Mouse (Mus musculus): Measurements from ENCODE around the gene Neurl1a.
A peak's percentile ranks its signal among the peaks of the same experiment; 100 is the strongest.

Neurl1a gene

GRCm38 (mm10) chr19:47282688-47283215 is 104.1 kb downstream of the Neurl1a start:
- no peak for DNase-seq (ENCODE audit: low read depth, low spot score)

GRCm38 (mm10) chr19:47285581-47285980 is 107.0 kb downstream of the Neurl1a start:
- peak; percentile 33 for DNase-seq (ENCODE audit: low read depth, low spot score)

DNA sequence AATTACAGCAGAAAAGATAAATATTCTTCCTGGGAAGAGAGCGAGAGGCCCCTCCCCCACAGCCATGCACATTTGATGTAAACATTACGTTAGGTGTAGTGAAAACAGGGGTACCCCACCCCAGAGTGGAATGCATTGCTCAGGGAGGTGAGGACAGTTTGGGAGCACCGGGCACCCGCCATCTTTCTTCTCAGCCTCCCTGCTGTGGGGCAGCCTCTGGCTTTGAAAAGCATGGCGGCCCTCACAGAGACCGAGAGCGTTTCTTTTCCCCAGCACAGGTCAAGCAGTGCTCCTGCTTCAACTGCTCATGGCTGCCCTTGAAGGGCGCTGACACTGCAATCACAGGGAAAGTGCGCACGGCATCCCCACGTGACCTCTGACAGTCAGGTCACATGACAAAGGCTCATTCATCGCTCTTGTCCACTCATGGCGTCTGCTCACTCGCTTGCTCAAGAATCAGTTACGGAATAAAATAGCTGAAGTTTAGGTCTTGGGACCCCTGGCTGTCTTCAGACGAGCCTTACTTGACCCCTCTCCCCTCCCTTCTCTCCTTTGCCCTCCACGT is 108.3 kb downstream of the Neurl1a start:
- peak; percentile 64 for DNase-seq (ENCODE audit: low read depth, low spot score)

GRCm38 (mm10) chr19:47291307-47292080 is 112.9 kb downstream of the Neurl1a start:
- no peak for DNase-seq (ENCODE audit: low read depth, low spot score)

- DNase-seq (ENCODE audit: low read depth, low spot score) = no peak
These were observed 113.9 kb downstream of the Neurl1a start for GRCm38 (mm10) chr19:47292451-47292951.

- no peak for DNase-seq (ENCODE audit: low read depth, low spot score)
These were observed 119.5 kb downstream of the Neurl1a start for GRCm38 (mm10) chr19:47298100-47298499.

GRCm38 (mm10) chr19:47301303-47302190 is 122.9 kb downstream of the Neurl1a start:
- no peak for DNase-seq (ENCODE audit: low read depth, low spot score)

GRCm38 (mm10) chr19:47302191-47302852 is 123.7 kb downstream of the Neurl1a start:
- no peak for DNase-seq (ENCODE audit: low read depth, low spot score)

DNA sequence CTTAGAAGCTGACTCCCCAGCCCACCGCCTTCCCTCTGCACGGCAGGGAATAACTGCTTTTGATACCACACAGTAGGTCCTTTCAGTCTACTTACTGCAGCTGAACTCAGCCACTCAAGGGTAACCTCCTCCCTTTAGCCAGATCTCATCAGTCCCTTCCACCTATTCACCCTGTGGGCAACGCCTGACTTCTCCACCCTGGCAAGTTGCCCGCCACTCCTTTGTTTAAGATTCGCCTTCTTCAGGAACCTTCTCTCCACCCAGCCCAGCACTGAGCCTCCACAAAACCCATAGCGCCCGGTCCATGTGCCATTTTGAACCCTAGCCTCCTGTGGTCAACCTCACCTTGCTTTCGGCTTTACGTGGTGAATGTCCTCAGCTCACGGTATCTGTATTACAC is 124.5 kb downstream of the Neurl1a start:
- no peak for DNase-seq (ENCODE audit: low read depth, low spot score)

DNA sequence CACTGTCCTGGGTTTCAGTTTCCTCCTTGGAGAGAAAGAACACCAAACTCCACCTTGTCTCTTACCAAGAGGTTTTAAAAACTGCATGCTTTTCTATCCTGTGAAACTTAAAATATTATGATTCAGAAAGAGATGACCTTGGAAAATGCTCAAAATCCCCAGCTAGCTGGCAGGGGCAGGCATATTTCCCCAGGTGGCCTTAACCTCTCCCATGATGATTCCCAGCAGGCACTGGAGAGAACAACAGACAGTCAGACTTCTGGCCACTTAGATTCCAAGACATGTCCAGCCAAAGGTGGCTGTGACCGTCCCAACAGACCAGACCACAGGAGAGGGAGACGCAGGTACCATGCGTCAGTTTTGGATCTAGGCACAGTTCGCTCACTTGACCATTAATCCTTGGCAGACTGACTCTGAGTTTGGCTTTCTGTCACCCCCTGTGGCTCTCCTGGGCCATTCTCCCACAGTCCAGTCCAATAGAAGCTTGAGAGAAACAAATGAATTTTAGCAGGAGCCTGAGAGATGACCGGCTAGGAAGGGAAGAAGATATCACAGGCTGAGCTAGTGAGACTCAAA is 125.6 kb downstream of the Neurl1a start:
- DNase-seq (ENCODE audit: low read depth, low spot score) = no peak

GRCm38 (mm10) chr19:47305401-47305800 is 126.8 kb downstream of the Neurl1a start:
- no peak for DNase-seq (ENCODE audit: low read depth, low spot score)

GRCm38 (mm10) chr19:47306128-47306916 is 127.7 kb downstream of the Neurl1a start:
- DNase-seq (ENCODE audit: low read depth, low spot score) = no peak

- no peak for DNase-seq (ENCODE audit: low read depth, low spot score)
These were observed 128.3 kb downstream of the Neurl1a start for GRCm38 (mm10) chr19:47306917-47307315.

Measured in ES-CJ7 (cell line).